Mouse (Mus musculus) forebrain, embryonic 13.5 days (tissue): Measurements from ENCODE around the gene Olfr1410. TPM values are rescaled to one million over a fixed set of nuclear protein-coding genes. Genes with fewer than 3 reads are reported as not detected.

Experiments used
- ATAC-seq: fragments of 200-750 bp; cut with Nextera tagmentation; 2 replicates; pipeline ENCODE4 v1.8.0; 2017
- H3K27ac ChIP-seq: fragments of 300-500 bp; sonication (generic); 2 replicates; pipeline ENCODE4 v1.5.1; 2015; ENCODE audit warnings: inconsistent platforms, mild to moderate bottlenecking, moderate library complexity
- H3K27me3 ChIP-seq: fragments of 300-500 bp; sonication (generic); 2 replicates; pipeline ENCODE4 v1.6.1; 2015; ENCODE audit warnings: mild to moderate bottlenecking, inconsistent platforms
- H3K36me3 ChIP-seq: fragments of 300-500 bp; sonication (generic); 2 replicates; pipeline ENCODE4 v1.6.1; 2015; ENCODE audit warnings: mild to moderate bottlenecking, inconsistent platforms; ENCODE audit not compliant: poor library complexity, severe bottlenecking
- H3K4me1 ChIP-seq: fragments of 300-500 bp; sonication (generic); 2 replicates; pipeline ENCODE4 v1.6.1; 2015; ENCODE audit warnings: inconsistent platforms
- H3K4me2 ChIP-seq: fragments of 300-500 bp; sonication (generic); 2 replicates; pipeline ENCODE4 v1.6.1; 2015; ENCODE audit warnings: inconsistent platforms, mild to moderate bottlenecking, moderate library complexity
- H3K4me3 ChIP-seq: fragments of 300-500 bp; sonication (generic); 2 replicates; pipeline ENCODE4 v1.5.1; 2015; ENCODE audit warnings: mild to moderate bottlenecking, inconsistent platforms
- H3K9ac ChIP-seq: fragments of 300-500 bp; sonication (generic); 2 replicates; pipeline ENCODE4 v1.6.1; 2015; ENCODE audit warnings: mild to moderate bottlenecking, inconsistent platforms
- H3K9me3 ChIP-seq: fragments of 300-500 bp; sonication (generic); replicated peaks from 2 replicates; pipeline ENCODE4 v1.6.1; 2016; ENCODE audit warnings: inconsistent platforms
- WGBS: fragments of 180-500 bp; shearing (Covaris S2); methylation state at CpG from one replicate; pipeline ENCODE4 v1.1.7; 2015; 5-methylcytosine and 5-hydroxymethylcytosine counted together
- polyA plus RNA-seq: library from polyadenylated mRNA; unstranded; fragments of >200 nt; fragmentation: Nextera tagmentation; extraction: Ambion mirVana; gene quantifications from 2 replicates; pipeline ENCODE4 v1.2.1, GENCODE M21; 2015

Gene Olfr1410
- polyA plus RNA-seq, 1 experiment from 2014 or later: not detected

- H3K4me3 ChIP-seq: no peak overlapping the region
- no peak overlapping the region for H3K4me2 ChIP-seq
- H3K36me3 ChIP-seq: peaks cover 18% of the 10 kb centered on the region
- no peaks in the 10 kb centered on the region for H3K27me3 ChIP-seq
- H3K27ac ChIP-seq: no peak overlapping the region
- H3K4me1 ChIP-seq: peaks cover 5% of the 10 kb centered on the region
- no peak for ATAC-seq
- H3K9ac ChIP-seq: no peak overlapping the region
- 60% methylated on average over 5 of the region's 5 CpGs for whole genome bisulfite sequencing
- no peaks in the 10 kb centered on the region for H3K9me3 ChIP-seq
Measured at GRCm38 (mm10) chr1:92632196-92632595, 26.6 kb downstream of the Olfr1410 start.

- Histone ChIP-seq H3K9me3 (no peaks in the 10 kb centered on the region), H3K4me3 (no peak overlapping the region), H3K9ac (no peak overlapping the region), H3K27me3 (no peaks in the 10 kb centered on the region), H3K4me2 (no peak overlapping the region), H3K4me1 (peaks cover 5% of the 10 kb centered on the region), H3K27ac (no peak overlapping the region), H3K36me3 (peaks cover 26% of the 10 kb centered on the region)
- WGBS: 79% methylated on average over 6 of the region's 6 CpGs
- no peak for ATAC-seq
Measured at GRCm38 (mm10) chr1:92632948-92633347, 27.4 kb downstream of the Olfr1410 start.

GRCm38 (mm10) chr1:92633726-92634125 is 28.1 kb downstream of the Olfr1410 start:
- Histone ChIP-seq H3K27me3 (no peaks in the 10 kb centered on the region), H3K9ac (no peak overlapping the region), H3K4me1 (peaks cover 5% of the 10 kb centered on the region), H3K27ac (no peak overlapping the region), H3K4me2 (no peak overlapping the region), H3K36me3 (peaks cover 34% of the 10 kb centered on the region), H3K9me3 (no peaks in the 10 kb centered on the region), H3K4me3 (no peak overlapping the region)
- ATAC-seq: no peak
- 90% methylated on average over 8 of the region's 8 CpGs for WGBS

- Histone ChIP-seq H3K4me3 (no peak overlapping the region), H3K9me3 (no peaks in the 10 kb centered on the region), H3K4me2 (no peak overlapping the region), H3K27me3 (no peaks in the 10 kb centered on the region), H3K36me3 (peaks cover 42% of the 10 kb centered on the region), H3K27ac (no peak overlapping the region), H3K9ac (no peak overlapping the region), H3K4me1 (peaks cover 5% of the 10 kb centered on the region)
- no peak for ATAC-seq
- 74% methylated on average over 1 of the region's 1 CpGs for WGBS
Measured at GRCm38 (mm10) chr1:92634569-92634968, 29.0 kb downstream of the Olfr1410 start.

- Histone ChIP-seq H3K36me3 (peaks cover 43% of the 10 kb centered on the region), H3K4me3 (no peak overlapping the region), H3K9ac (no peak overlapping the region), H3K27ac (0 out of 2 replicates have a peak overlapping the region, but pooled peaks have one; percentile 27), H3K4me1 (peaks cover 8% of the 10 kb centered on the region), H3K4me2 (no peak overlapping the region), H3K9me3 (no peaks in the 10 kb centered on the region), H3K27me3 (no peaks in the 10 kb centered on the region)
- 62% methylated on average over 4 of the region's 4 CpGs for WGBS
- peak; percentile 27; the same call in 1 of the 2 replicates for ATAC-seq
Measured at GRCm38 (mm10) chr1:92634976-92635599, 29.5 kb downstream of the Olfr1410 start.

GRCm38 (mm10) chr1:92636015-92636414 is 30.4 kb downstream of the Olfr1410 start:
- peaks cover 43% of the 10 kb centered on the region for H3K36me3 ChIP-seq
- no peak overlapping the region for H3K9ac ChIP-seq
- H3K27me3 ChIP-seq: no peaks in the 10 kb centered on the region
- no peak for ATAC-seq
- H3K4me2 ChIP-seq: no peak overlapping the region
- H3K4me1 ChIP-seq: peaks cover 17% of the 10 kb centered on the region
- no peak overlapping the region for H3K27ac ChIP-seq
- H3K9me3 ChIP-seq: no peaks in the 10 kb centered on the region
- no peak overlapping the region for H3K4me3 ChIP-seq
- 90% methylated on average over 8 of the region's 8 CpGs for WGBS

- WGBS: 96% methylated on average over 11 of the region's 11 CpGs
- ATAC-seq: no peak
- H3K4me2 ChIP-seq: no peak overlapping the region
Measured at GRCm38 (mm10) chr1:92636676-92637075, 31.1 kb downstream of the Olfr1410 start.

GRCm38 (mm10) chr1:92637501-92638172 is 32.1 kb downstream of the Olfr1410 start:
- ATAC-seq: no peak
- WGBS: 94% methylated on average over 15 of the region's 15 CpGs
- Histone ChIP-seq H3K9ac (no peak overlapping the region), H3K4me2 (no peak overlapping the region), H3K27ac (no peak overlapping the region), H3K27me3 (no peaks in the 10 kb centered on the region), H3K4me3 (no peak overlapping the region), H3K9me3 (no peaks in the 10 kb centered on the region), H3K4me1 (peaks cover 26% of the 10 kb centered on the region), H3K36me3 (peaks cover 43% of the 10 kb centered on the region)

More at GRCm38 (mm10) chr1:92636676-92637075, 31.1 kb downstream of the Olfr1410 start:
- H3K4me3 ChIP-seq: no peak overlapping the region
- H3K36me3 ChIP-seq: peaks cover 43% of the 10 kb centered on the region
- H3K9me3 ChIP-seq: no peaks in the 10 kb centered on the region
- H3K27me3 ChIP-seq: no peaks in the 10 kb centered on the region
- H3K4me1 ChIP-seq: peaks cover 20% of the 10 kb centered on the region
- H3K9ac ChIP-seq: no peak overlapping the region
- H3K27ac ChIP-seq: no peak overlapping the region

GRCm38 (mm10) chr1:92638181-92638580 is 32.6 kb downstream of the Olfr1410 start:
- H3K36me3 ChIP-seq: peaks cover 43% of the 10 kb centered on the region
- H3K9me3 ChIP-seq: no peaks in the 10 kb centered on the region
- no peak for ATAC-seq
- no peak overlapping the region for H3K4me2 ChIP-seq
- H3K27ac ChIP-seq: no peak overlapping the region
- WGBS: 88% methylated on average over 3 of the region's 3 CpGs
- no peaks in the 10 kb centered on the region for H3K27me3 ChIP-seq
- peaks cover 27% of the 10 kb centered on the region for H3K4me1 ChIP-seq
- H3K4me3 ChIP-seq: no peak overlapping the region
- H3K9ac ChIP-seq: no peak overlapping the region

- ATAC-seq: no peak
- Histone ChIP-seq H3K9ac (no peak overlapping the region), H3K9me3 (no peaks in the 10 kb centered on the region), H3K4me3 (no peak overlapping the region), H3K27ac (no peak overlapping the region), H3K4me2 (no peak overlapping the region), H3K36me3 (peaks cover 43% of the 10 kb centered on the region), H3K4me1 (peaks cover 27% of the 10 kb centered on the region), H3K27me3 (no peaks in the 10 kb centered on the region)
- WGBS: 94% methylated on average over 4 of the region's 4 CpGs
Measured at GRCm38 (mm10) chr1:92638736-92639135, 33.2 kb downstream of the Olfr1410 start.

- ATAC-seq: no peak
- Histone ChIP-seq H3K9ac (peak overlapping the region; percentile 97; the same call in 1 of the 2 replicates), H3K27me3 (0 out of 2 replicates have a peak, but pooled peaks cover 3% of the 10 kb centered on the region), H3K27ac (no peak overlapping the region), H3K36me3 (peaks cover 38% of the 10 kb centered on the region), H3K4me2 (peak overlapping the region; percentile 99), H3K4me3 (peak overlapping the region; percentile 96), H3K4me1 (peaks cover 23% of the 10 kb centered on the region), H3K9me3 (no peaks in the 10 kb centered on the region)
- 95% methylated on average over 6 of the region's 6 CpGs for WGBS
Measured at GRCm38 (mm10) chr1:92640393-92640792, 34.8 kb downstream of the Olfr1410 start.

- Histone ChIP-seq H3K27ac (peak within 1 kb of the TSS; percentile 57), H3K4me3 (peak within 1 kb of the TSS; percentile 96), H3K9me3 (no peaks in the 10 kb centered on the region), H3K4me1 (peaks cover 23% of the 10 kb centered on the region), H3K27me3 (0 out of 2 replicates have a peak, but pooled peaks cover 5% of the 10 kb centered on the region), H3K4me2 (peak within 1 kb of the TSS; percentile 99), H3K36me3 (peaks cover 30% of the 10 kb centered on the region), H3K9ac (peak within 1 kb of the TSS; percentile 97)
- 1% methylated on average over 50 of the region's 50 CpGs for WGBS
- peak; percentile 96 for ATAC-seq
Measured at GRCm38 (mm10) chr1:92641514-92642272, 36.1 kb downstream of the Olfr1410 start, which contains the start of gene Cops9. TSS of gene Cops9 (minus strand) at chr1:92641985.
